Mouse (Mus musculus) ES-E14 (cell line): ENCODE data around the gene Lingo1. TPM values are rescaled to one million over a fixed set of nuclear protein-coding genes. Genes with fewer than 3 reads are reported as not detected.

Experiments
- DNase-seq: peaks from one replicate; pipeline ENCODE4 v3.0.0-alpha.2; 2013; ENCODE audit warnings: low read depth, low spot score
- H3K27ac ChIP-seq: 2 replicates; pipeline ENCODE4 v1.5.1; 2012; ENCODE audit warnings: low read depth, mild to moderate bottlenecking, low read length, moderate library complexity, mixed read lengths; ENCODE audit not compliant: poor library complexity, insufficient read depth, severe bottlenecking
- H3K36me3 ChIP-seq: 2 replicates; pipeline ENCODE4 v1.6.1; 2012; ENCODE audit warnings: mild to moderate bottlenecking, low read length, moderate library complexity, mixed read lengths; ENCODE audit not compliant: control insufficient read depth, poor library complexity, insufficient read depth, severe bottlenecking
- H3K4me1 ChIP-seq, 2 experiments: fragments of 150-350 bp in 1 of 2; sonication (generic) in 1 of 2; 2 replicates each; pipeline ENCODE4 v1.6.1; 2012; ENCODE audit warnings: low read length in 2 of 2, mild to moderate bottlenecking in 1 of 2, mixed read lengths in 1 of 2; ENCODE audit not compliant: control insufficient read depth in 2 of 2, insufficient read depth in 2 of 2, poor library complexity in 1 of 2
- H3K4me3 ChIP-seq, 2 experiments: fragments of 150-350 bp in 1 of 2; sonication (generic) in 1 of 2; 2 replicates each; pipeline ENCODE4 v1.5.1; 2012; ENCODE audit warnings: low read length in 2 of 2, low read depth in 1 of 2, mild to moderate bottlenecking in 1 of 2, mixed read lengths in 1 of 2; ENCODE audit not compliant: insufficient read depth in 1 of 2, poor library complexity in 1 of 2, severe bottlenecking in 1 of 2
- H3K9ac ChIP-seq: 2 replicates; pipeline ENCODE4 v1.6.1; 2012; ENCODE audit warnings: low read depth, mild to moderate bottlenecking, low read length, mixed read lengths; ENCODE audit not compliant: poor library complexity, insufficient read depth, severe bottlenecking
- H3K9me3 ChIP-seq: fragments of 150-350 bp; sonication (generic); 2 replicates; pipeline ENCODE4 v1.6.1; 2012; ENCODE audit warnings: low read depth, mild to moderate bottlenecking, low read length; ENCODE audit not compliant: control insufficient read depth, insufficient read depth
- CHD2 ChIP-seq: IDR thresholded peaks from 2 replicates; pipeline ENCODE4 v1.6.1; 2014; ENCODE audit warnings: mild to moderate bottlenecking, low read depth, low read length, inconsistent platforms
- HCFC1 ChIP-seq: IDR thresholded peaks from 2 replicates; pipeline ENCODE4 v1.6.1; 2012; ENCODE audit warnings: low read length, inconsistent platforms, borderline replicate concordance; ENCODE audit not compliant: insufficient read depth
- MAFK ChIP-seq: IDR thresholded peaks from 2 replicates; pipeline ENCODE4 v1.6.1; 2014; ENCODE audit warnings: mild to moderate bottlenecking, low read depth, low read length, inconsistent platforms; ENCODE audit not compliant: insufficient read depth
- ZC3H11A ChIP-seq: IDR thresholded peaks from 2 replicates; pipeline ENCODE4 v1.6.1; 2012; ENCODE audit warnings: low read depth, mild to moderate bottlenecking, inconsistent platforms, low read length, borderline replicate concordance
- ZNF384 ChIP-seq: IDR thresholded peaks from 2 replicates; pipeline ENCODE4 v1.6.1; 2012; ENCODE audit warnings: low read depth, low read length, inconsistent platforms
- in situ Hi-C, 2 experiments: fragments of 600-800 bp; cut with MboI; formaldehyde crosslinking; loops; one replicate each; pipeline ENCODE4 v1.15.1; 2025; ENCODE audit warnings: low sequenced_read_pairs in 2 of 2, inconsistent platforms in 1 of 2; ENCODE audit not compliant: unreplicated experiment in 2 of 2
- total RNA-seq: library from RNA; depleted of rRNA; stranded (reverse); fragments of 300-350 nt; gene quantifications from 2 replicates; pipeline ENCODE4 v1.2.3, GENCODE M21; 2012

Lingo1 gene
- total RNA-seq, 1 experiment, result 1.3 TPM

DNA sequence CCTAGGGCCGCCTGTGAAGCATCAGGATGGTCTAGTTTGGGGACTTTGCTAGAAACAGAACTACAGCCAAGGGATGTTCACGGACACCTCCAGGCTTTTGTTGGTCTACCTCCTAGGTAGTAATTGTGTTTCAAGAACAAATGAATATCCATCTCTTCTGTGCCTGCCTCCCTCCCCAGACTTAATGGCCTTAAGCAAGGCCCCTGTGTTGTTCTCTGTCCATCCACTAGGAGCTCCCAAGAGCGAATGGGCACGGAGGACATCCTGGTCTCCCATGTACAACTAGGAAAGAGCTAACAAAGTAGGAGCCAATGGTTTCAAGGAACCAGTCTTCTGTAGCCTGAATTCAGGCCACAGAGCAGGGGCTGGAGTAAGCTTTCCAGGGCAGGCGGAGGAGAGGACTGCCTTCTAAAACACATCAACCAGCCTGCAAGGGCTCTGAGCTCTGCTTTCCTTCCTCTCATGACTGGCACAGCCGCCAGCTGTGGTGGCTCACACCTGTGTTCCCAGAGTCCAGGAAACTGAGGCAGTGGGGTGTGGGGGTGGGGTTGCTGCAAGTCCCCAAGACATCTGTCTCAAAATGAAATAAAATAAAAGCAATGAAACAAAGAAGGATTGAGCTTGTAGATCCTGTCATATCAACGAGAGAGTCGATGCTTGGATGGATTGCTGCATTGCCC is 157.9 kb downstream of the Lingo1 start:
- Histone ChIP-seq H3K4me1 (peaks cover 0 to 8% of the 10 kb centered on the region in 2 experiments; a peak in 1 of 4 replicates), H3K27ac (no peak overlapping the region)
- in situ Hi-C loops, result no loop called here

DNA sequence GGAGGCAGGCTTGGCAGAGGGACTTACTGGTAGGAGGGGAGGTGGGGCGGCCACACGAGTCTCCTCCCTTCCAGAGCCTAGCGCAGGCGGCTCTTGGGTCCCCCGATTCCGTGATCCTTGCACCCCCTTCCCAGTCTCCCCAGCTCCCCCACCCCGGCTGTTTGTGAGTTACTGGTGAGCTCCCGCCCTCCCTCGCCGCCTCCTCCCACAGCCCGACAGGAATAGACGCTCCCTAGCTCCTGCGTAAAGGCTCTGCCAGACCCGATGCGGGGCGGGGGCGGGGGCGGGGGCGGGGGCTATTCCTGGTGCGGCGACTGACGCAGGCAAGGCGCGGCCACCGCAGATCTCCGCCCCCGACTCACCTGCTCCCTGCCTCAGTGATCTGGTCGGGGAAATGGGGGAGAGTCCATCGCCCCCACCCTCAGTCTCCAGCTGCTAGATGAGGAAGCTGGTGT is 158.8 kb downstream of the Lingo1 start:
- no peak for DNase-seq
- TF ChIP-seq CHD2, result no peak
- no peak for TF ChIP-seq ZNF384
- no peak for TF ChIP-seq MAFK
- TF ChIP-seq ZC3H11A, result no peak
- no peak for TF ChIP-seq HCFC1
- no peak overlapping the region for H3K27ac ChIP-seq
- H3K4me1 ChIP-seq, result peaks cover 0 to 8% of the 10 kb centered on the region in 2 experiments; a peak in 1 of 4 replicates
- no peaks in the 10 kb centered on the region for H3K36me3 ChIP-seq
- in situ Hi-C loops, result no loop called here
- no peaks in the 10 kb centered on the region for H3K9me3 ChIP-seq
- 0 out of 2 replicates have a peak overlapping the region, but pooled peaks have one; percentile 8 for H3K9ac ChIP-seq
- H3K4me3 ChIP-seq, result peak overlapping the region; percentile 52 to 54

More for the DNA sequence above, 157.9 kb downstream of the Lingo1 start:
- Histone ChIP-seq H3K4me3 (peak overlapping the region; percentile 17 to 49; a peak in 2 of 4 replicates), H3K9me3 (no peaks in the 10 kb centered on the region), H3K9ac (peak overlapping the region; percentile 23; the same call in 1 of the 2 replicates), H3K36me3 (no peaks in the 10 kb centered on the region)
- no peak for DNase-seq
- no peak for TF ChIP-seq CHD2
- no peak for TF ChIP-seq ZC3H11A
- TF ChIP-seq HCFC1, result no peak
- no peak for TF ChIP-seq MAFK

DNA sequence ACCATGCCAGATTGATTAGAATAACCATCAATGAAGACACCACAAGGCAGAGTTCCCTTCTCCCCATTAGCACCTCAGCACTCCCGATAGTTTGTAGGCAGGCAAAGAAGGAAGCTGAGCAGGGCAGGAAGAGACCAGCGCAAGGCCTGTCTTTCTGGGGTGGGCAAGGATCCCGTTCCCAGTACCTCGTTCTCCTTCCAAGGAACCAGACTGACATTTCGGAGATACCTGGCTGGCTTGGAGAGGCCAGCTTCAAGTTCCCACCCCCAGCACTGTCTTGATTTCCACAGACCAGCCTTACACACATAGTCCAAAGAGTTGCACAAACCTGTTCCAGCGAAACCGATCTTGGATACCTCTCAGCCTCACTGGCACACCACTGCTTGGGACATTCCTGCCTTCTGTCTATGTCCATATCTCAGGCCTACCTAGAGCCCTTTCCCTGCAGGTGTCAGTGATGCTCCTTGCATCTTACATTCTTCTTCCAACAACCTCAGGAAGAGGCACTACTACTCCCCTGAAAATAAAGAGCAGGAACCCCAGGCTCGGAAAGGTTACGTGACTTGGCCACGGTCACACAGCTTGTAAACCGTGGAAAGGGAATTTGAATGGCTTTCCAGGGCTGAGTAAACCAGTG is 159.4 kb downstream of the Lingo1 start:
- H3K36me3 ChIP-seq, result no peaks in the 10 kb centered on the region
- peaks cover 0 to 8% of the 10 kb centered on the region in 2 experiments; a peak in 1 of 4 replicates for H3K4me1 ChIP-seq
- H3K27ac ChIP-seq, result no peak overlapping the region
- TF ChIP-seq ZC3H11A, result no peak
- TF ChIP-seq MAFK, result no peak
- TF ChIP-seq HCFC1, result no peak
- TF ChIP-seq CHD2, result no peak
- TF ChIP-seq ZNF384, result no peak
- peak overlapping the region; percentile 52 to 54; a peak in 3 of 4 replicates for H3K4me3 ChIP-seq
- H3K9ac ChIP-seq, result 0 out of 2 replicates have a peak overlapping the region, but pooled peaks have one; percentile 8
- no peak for DNase-seq
- no peaks in the 10 kb centered on the region for H3K9me3 ChIP-seq
- in situ Hi-C loops, result no loop called here

- H3K27ac ChIP-seq, result no peak overlapping the region
- peak; percentile 74 for DNase-seq
- in situ Hi-C loops, result no loop called here
- H3K4me3 ChIP-seq, result peak overlapping the region; percentile 61 to 85
- no peak for TF ChIP-seq ZNF384
- TF ChIP-seq ZC3H11A, result peak; percentile 68; the same call in 1 of the 2 replicates
- H3K9ac ChIP-seq, result 0 out of 2 replicates have a peak overlapping the region, but pooled peaks have one; percentile 73
- H3K36me3 ChIP-seq, result no peaks in the 10 kb centered on the region
- peaks cover 0 to 8% of the 10 kb centered on the region in 2 experiments; a peak in 1 of 4 replicates for H3K4me1 ChIP-seq
- no peaks in the 10 kb centered on the region for H3K9me3 ChIP-seq
Measured at GRCm38 (mm10) chr9:56636214-56636613, 160.1 kb downstream of the Lingo1 start.
